Mouse (Mus musculus) intestine, embryonic 14.5 days (tissue): ENCODE results near the gene Dync1i1. TPM values are rescaled to one million over a fixed set of nuclear protein-coding genes. Genes with fewer than 3 reads are reported as not detected.

Experiments used
- ATAC-seq: fragments of 200-750 bp; cut with Nextera tagmentation; replicated peaks from 2 replicates; pipeline ENCODE4 v1.8.0; 2017; ENCODE audit warnings: low read depth, moderate number of reproducible peaks, moderate TSS enrichment, moderate library complexity; ENCODE audit not compliant: low FRiP score, low TSS enrichment
- DNase-seq: peaks from one replicate; pipeline ENCODE4 v3.0.0-alpha.2; 2018; ENCODE audit warnings: low spot score
- H3K27ac ChIP-seq: fragments of 300-500 bp; sonication (generic); 2 replicates; pipeline ENCODE4 v1.5.1; 2014; ENCODE audit warnings: low read depth, mild to moderate bottlenecking, control low read depth
- H3K27me3 ChIP-seq: fragments of 300-500 bp; sonication (generic); replicated peaks from 2 replicates; pipeline ENCODE4 v1.6.1; 2014; ENCODE audit warnings: low read length, control low read depth; ENCODE audit not compliant: control insufficient read depth, insufficient read depth
- H3K36me3 ChIP-seq: fragments of 300-500 bp; sonication (generic); 2 replicates; pipeline ENCODE4 v1.6.1; 2014; ENCODE audit warnings: low read length, control low read depth; ENCODE audit not compliant: control insufficient read depth, insufficient read depth
- H3K4me1 ChIP-seq: fragments of 300-500 bp; sonication (generic); replicated peaks from 2 replicates; pipeline ENCODE4 v1.6.1; 2014; ENCODE audit warnings: low read length, control low read depth, mixed read lengths; ENCODE audit not compliant: control insufficient read depth, insufficient read depth
- H3K4me2 ChIP-seq: fragments of 300-500 bp; sonication (generic); 2 replicates; pipeline ENCODE4 v1.6.1; 2014; ENCODE audit warnings: low read length
- H3K4me3 ChIP-seq: fragments of 300-500 bp; sonication (generic); 2 replicates; pipeline ENCODE4 v1.5.1; 2014; ENCODE audit warnings: low read depth, low read length, control low read depth, mixed read lengths
- H3K9ac ChIP-seq: fragments of 300-500 bp; sonication (generic); 2 replicates; pipeline ENCODE4 v1.6.1; 2014; ENCODE audit warnings: mild to moderate bottlenecking, low read length
- H3K9me3 ChIP-seq: fragments of 300-500 bp; sonication (generic); 2 replicates; pipeline ENCODE4 v1.6.1; 2016; ENCODE audit warnings: low read length, control low read depth; ENCODE audit not compliant: control insufficient read depth
- WGBS: fragments of 180-500 bp; shearing (Covaris S2); extraction: QIAGEN DNeasy Blood & Tissue Kit; methylation state at CpG from one replicate; pipeline ENCODE4 v1.1.7; 2014; 5-methylcytosine and 5-hydroxymethylcytosine counted together
- polyA plus RNA-seq: library from polyadenylated mRNA; unstranded; fragments of >200 nt; fragmentation: Nextera tagmentation; extraction: Ambion mirVana; gene quantifications from 2 replicates; pipeline ENCODE4 v1.2.1, GENCODE M21; 2014

The Dync1i1 gene
- polyA plus RNA-seq, 1 experiment from 2014 or later = 0.61 TPM

DNA sequence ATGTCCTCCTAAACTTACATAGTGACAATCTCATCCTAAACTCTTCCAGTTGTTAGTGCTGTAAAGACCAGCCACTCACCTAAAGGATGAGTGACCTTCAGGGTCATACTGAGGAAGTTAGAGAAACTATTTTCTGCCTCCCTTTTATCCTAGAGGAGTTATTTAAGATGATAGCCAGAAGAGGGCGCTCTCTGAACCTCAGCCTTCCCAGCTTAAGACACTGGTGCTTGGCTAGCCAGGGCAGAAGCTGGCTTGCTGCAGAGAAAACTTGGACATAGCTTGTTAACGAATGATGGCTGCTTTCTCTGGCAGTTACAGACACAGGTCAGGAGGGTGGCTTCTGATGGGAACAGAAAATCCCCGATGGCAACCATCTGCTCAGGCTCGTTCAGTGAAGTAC lies 101.6 kb downstream of the Dync1i1 start:
- WGBS = 62% methylated on average over 4 of the region's 4 CpGs
- Histone ChIP-seq H3K27ac (no peak overlapping the region), H3K27me3 (no peaks in the 10 kb centered on the region), H3K9ac (no peak overlapping the region), H3K4me1 (0 out of 2 replicates have a peak, but pooled peaks cover under 1% of the 10 kb centered on the region), H3K36me3 (no peaks in the 10 kb centered on the region), H3K4me3 (no peak overlapping the region), H3K4me2 (no peak overlapping the region), H3K9me3 (no peaks in the 10 kb centered on the region)
- no peak for DNase-seq
- ATAC-seq = no peak

DNA sequence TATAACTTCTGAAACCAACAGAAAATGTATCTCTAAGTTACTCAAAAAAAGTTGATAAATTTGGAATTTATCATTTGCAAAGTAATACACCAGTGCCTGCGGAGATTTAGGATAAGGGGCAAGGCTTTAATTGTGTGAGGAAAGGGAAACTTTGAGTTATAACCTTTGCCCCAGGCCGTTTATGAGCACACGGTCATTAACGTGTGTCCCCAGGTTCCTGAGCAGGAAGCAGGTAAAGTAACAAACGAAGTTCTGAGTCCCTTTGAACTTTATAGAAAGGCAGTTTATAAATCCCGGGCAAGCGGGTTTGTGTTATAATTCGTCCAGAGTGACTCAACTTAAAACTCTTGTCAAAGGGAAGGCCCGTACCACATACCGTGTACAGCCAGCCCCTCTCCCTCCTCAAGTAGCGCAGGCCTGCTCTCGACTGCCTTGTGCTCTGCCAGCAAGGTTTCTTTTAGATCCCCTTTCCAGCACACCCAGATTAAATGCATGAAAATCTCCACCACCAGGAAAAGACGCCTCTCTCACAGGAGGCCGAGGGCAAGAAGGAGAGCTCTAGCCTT lies 103.1 kb downstream of the Dync1i1 start:
- no peaks in the 10 kb centered on the region for H3K27me3 ChIP-seq
- no peak for DNase-seq
- ATAC-seq = no peak
- 51% methylated on average over 14 of the region's 14 CpGs for WGBS
- H3K4me3 ChIP-seq = no peak overlapping the region
- H3K9ac ChIP-seq = no peak overlapping the region
- H3K4me2 ChIP-seq = no peak overlapping the region
- H3K36me3 ChIP-seq = no peaks in the 10 kb centered on the region
- 0 out of 2 replicates have a peak, but pooled peaks cover 3% of the 10 kb centered on the region for H3K4me1 ChIP-seq
- no peak overlapping the region for H3K27ac ChIP-seq
- no peaks in the 10 kb centered on the region for H3K9me3 ChIP-seq

DNA sequence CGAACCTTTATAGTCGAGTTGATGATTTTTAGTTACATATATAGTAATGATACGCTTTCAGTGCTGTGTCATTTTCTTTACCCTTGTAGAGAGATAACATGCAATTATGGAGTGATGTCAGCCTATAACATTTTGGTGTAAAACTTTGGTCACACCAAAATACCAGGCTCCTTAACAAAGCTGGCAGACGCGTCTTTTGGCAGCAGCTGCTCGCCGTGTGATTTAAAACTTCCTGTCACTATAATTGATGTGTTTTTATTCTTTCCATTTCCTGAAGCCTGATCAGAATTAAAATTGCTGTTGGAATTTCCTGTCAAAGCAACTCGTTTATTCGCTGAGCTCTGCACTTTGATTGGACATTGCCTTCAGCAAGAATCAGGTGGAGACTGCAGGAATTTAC lies 103.7 kb downstream of the Dync1i1 start:
- Histone ChIP-seq H3K4me1 (0 out of 2 replicates have a peak, but pooled peaks cover 3% of the 10 kb centered on the region), H3K4me3 (no peak overlapping the region), H3K4me2 (no peak overlapping the region), H3K27me3 (no peaks in the 10 kb centered on the region), H3K9me3 (no peaks in the 10 kb centered on the region), H3K27ac (no peak overlapping the region), H3K9ac (no peak overlapping the region), H3K36me3 (no peaks in the 10 kb centered on the region)
- 60% methylated on average over 9 of the region's 9 CpGs for WGBS
- DNase-seq (no peak), ATAC-seq (no peak)

DNA sequence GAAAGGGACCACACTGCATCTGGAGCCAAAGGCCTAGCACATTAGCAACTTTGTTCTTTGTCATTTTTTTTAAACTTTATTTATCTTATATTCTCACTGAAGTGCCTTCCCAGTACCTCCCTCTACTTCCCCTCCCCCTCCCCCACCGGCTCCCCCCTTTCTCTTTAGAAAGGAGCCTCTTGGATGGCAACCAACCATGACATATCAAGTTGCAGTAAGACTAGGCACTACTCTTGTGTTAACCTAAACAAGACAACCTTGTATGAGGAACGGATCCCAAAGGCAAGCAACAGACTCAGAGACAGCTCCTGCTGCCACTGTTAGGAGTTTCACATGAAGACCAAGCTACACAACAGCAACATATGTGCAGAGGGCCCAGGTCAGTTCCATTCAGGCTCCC lies 105.3 kb downstream of the Dync1i1 start:
- no peaks in the 10 kb centered on the region for H3K27me3 ChIP-seq
- H3K36me3 ChIP-seq = no peaks in the 10 kb centered on the region
- no peaks in the 10 kb centered on the region for H3K9me3 ChIP-seq
- DNase-seq (no peak), ATAC-seq (no peak)
- H3K9ac ChIP-seq = no peak overlapping the region
- no peak overlapping the region for H3K4me3 ChIP-seq
- H3K4me1 ChIP-seq = 0 out of 2 replicates have a peak, but pooled peaks cover 3% of the 10 kb centered on the region
- no peak overlapping the region for H3K4me2 ChIP-seq
- H3K27ac ChIP-seq = no peak overlapping the region
- whole genome bisulfite sequencing = 61% methylated on average over 2 of the region's 2 CpGs

DNA sequence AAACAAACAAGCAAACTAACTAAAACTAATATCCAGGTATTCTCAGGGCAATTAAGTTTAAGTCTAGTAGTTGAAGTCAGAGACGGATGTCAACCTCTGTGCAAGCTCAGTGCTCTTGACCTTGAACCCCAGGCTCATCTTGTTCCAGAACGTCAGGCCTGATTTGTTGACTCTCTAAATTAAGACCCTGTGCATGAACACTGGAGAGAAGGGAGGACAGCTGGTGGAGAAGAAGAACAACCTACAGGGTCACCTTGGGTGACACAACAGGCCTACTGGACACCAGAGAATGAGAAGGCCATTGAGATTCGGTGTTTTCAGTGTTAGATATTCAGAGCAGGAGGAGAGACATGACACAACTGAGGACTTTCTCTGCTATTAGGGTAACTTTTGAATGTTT lies 105.8 kb downstream of the Dync1i1 start:
- H3K4me3 ChIP-seq = no peak overlapping the region
- H3K36me3 ChIP-seq = no peaks in the 10 kb centered on the region
- 0 out of 2 replicates have a peak, but pooled peaks cover 3% of the 10 kb centered on the region for H3K4me1 ChIP-seq
- H3K9me3 ChIP-seq = no peaks in the 10 kb centered on the region
- no peak overlapping the region for H3K9ac ChIP-seq
- WGBS = 73% methylated on average over 3 of the region's 3 CpGs
- DNase-seq = no peak
- ATAC-seq = no peak
- no peak overlapping the region for H3K27ac ChIP-seq
- no peak overlapping the region for H3K4me2 ChIP-seq
- H3K27me3 ChIP-seq = no peaks in the 10 kb centered on the region

DNA sequence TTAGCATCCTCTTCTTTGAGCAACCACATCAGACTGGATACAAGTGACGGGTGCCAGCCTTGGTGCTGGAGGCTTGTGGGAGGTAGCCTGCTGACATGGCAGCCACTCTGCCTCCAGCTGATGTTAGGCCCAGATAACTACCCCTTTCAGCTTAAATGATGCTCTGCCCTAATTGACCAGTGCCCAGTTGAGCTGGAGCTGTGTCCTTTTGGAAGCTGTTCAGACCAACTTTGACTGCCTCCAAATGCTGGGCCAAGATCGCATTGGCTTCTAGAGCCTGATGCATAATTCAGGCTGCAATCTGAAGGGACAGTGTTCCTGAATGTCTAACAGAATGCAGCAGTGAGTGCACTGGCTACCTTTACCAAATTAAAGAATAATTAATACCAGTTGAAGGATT lies 107.4 kb downstream of the Dync1i1 start:
- 95% methylated on average over 2 of the region's 2 CpGs for WGBS
- no peak overlapping the region for H3K9ac ChIP-seq
- H3K27ac ChIP-seq = no peak overlapping the region
- no peaks in the 10 kb centered on the region for H3K27me3 ChIP-seq
- H3K4me3 ChIP-seq = no peak overlapping the region
- H3K4me2 ChIP-seq = no peak overlapping the region
- H3K9me3 ChIP-seq = no peaks in the 10 kb centered on the region
- DNase-seq (no peak), ATAC-seq (no peak)
- H3K4me1 ChIP-seq = 0 out of 2 replicates have a peak, but pooled peaks cover 3% of the 10 kb centered on the region
- no peaks in the 10 kb centered on the region for H3K36me3 ChIP-seq

DNA sequence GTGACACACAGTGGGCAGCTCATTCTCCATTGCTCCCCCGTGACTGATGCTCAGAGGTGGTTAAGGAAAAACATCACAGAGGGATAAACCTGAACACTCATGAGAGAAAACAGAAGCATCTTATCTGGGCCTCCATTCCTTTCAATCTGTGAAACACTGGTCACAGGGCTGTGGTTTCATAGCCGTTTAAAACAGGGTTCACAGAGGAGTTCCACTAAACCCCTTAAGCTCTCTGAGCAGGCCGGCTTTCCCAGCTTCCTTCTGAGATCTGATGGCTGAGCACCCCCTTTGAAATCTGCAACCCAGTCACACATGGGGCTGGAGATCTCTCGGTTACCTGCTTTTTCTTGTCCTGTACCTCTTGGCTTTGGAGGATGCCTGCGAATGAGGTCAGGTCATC lies 117.0 kb downstream of the Dync1i1 start:
- WGBS = 83% methylated on average over 5 of the region's 5 CpGs
- DNase-seq = no peak
- no peak for ATAC-seq
- Histone ChIP-seq H3K4me2 (no peak overlapping the region), H3K27ac (no peak overlapping the region), H3K27me3 (no peaks in the 10 kb centered on the region), H3K4me3 (no peak overlapping the region), H3K36me3 (no peaks in the 10 kb centered on the region), H3K9ac (no peak overlapping the region), H3K4me1 (no peaks in the 10 kb centered on the region), H3K9me3 (no peaks in the 10 kb centered on the region)

DNA sequence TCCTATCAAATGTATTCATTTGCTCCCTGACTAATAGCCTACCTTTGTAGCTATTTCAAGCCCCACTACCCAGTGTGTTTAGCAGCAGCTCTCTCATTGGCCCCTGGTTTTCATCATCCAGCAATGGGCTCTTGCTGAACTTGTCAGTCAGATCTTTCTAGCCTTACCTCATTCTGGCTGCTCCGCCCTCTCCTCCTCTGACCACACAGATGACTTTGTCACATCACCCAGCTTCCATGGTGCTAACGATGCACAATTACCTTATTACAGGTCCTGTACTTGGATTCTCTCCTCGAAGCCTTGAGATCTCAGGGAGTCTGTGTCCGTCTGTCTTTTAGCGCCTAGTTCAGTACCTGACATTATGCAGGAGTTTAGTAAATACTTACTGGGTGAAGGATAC lies 120.7 kb downstream of the Dync1i1 start:
- Histone ChIP-seq H3K9ac (no peak overlapping the region), H3K4me2 (no peak overlapping the region), H3K4me3 (no peak overlapping the region), H3K9me3 (no peaks in the 10 kb centered on the region), H3K4me1 (no peaks in the 10 kb centered on the region), H3K27ac (no peak overlapping the region), H3K27me3 (no peaks in the 10 kb centered on the region), H3K36me3 (no peaks in the 10 kb centered on the region)
- WGBS = 96% methylated on average over 5 of the region's 5 CpGs
- DNase-seq = no peak
- no peak for ATAC-seq
